Mouse (Mus musculus): Measurements from ENCODE around the gene Hdhd3. TPM values are rescaled to one million over a fixed set of nuclear protein-coding genes. Genes with fewer than 3 reads are reported as not detected.

Gene Hdhd3
- polyA plus RNA-seq, 1 experiment from 2014 or later, result 14.1 TPM

GRCm38 (mm10) chr4:62505991-62506390 lies 2.7 kb upstream of the Hdhd3 start:
- peaks cover 36% of the 10 kb centered on the region for H3K36me3 ChIP-seq
- no peak for DNase-seq (ENCODE audit: low spot score)

GRCm38 (mm10) chr4:62502969-62503368 lies 298 bp downstream of the Hdhd3 start:
- Histone ChIP-seq H3K36me3 (peaks cover 22% of the 10 kb centered on the region), H3K27me3 (ENCODE audit: insufficient read depth, poor library complexity, severe bottlenecking) (no peaks in the 10 kb centered on the region), H3K4me3 (0 out of 2 replicates have a peak overlapping the region, but pooled peaks have one; percentile 78), H3K4me1 (replicated peaks) (peaks cover 8% of the 10 kb centered on the region), H3K9me3 (no peaks in the 10 kb centered on the region), H3K27ac (no peak overlapping the region)
- no peak for DNase-seq (ENCODE audit: low spot score)
- 77% methylated on average over 7 of the region's 7 CpGs for WGBS

More at GRCm38 (mm10) chr4:62505991-62506390, 2.7 kb upstream of the Hdhd3 start:
- Histone ChIP-seq H3K4me1 (replicated peaks) (peaks cover 8% of the 10 kb centered on the region), H3K9me3 (no peaks in the 10 kb centered on the region), H3K4me3 (no peak overlapping the region), H3K27me3 (ENCODE audit: insufficient read depth, poor library complexity, severe bottlenecking) (no peaks in the 10 kb centered on the region), H3K27ac (no peak overlapping the region)
- 89% methylated on average over 3 of the region's 3 CpGs for WGBS

- H3K4me1 ChIP-seq (replicated peaks), result peaks cover 8% of the 10 kb centered on the region
- WGBS, result 3% methylated on average over 38 of the region's 38 CpGs
- H3K27me3 ChIP-seq (ENCODE audit: insufficient read depth, poor library complexity, severe bottlenecking), result no peaks in the 10 kb centered on the region
- peak overlapping the region; percentile 87 for H3K27ac ChIP-seq
- DNase-seq (ENCODE audit: low spot score), result peak; percentile 92
- peak overlapping the region; percentile 78 for H3K4me3 ChIP-seq
- H3K9me3 ChIP-seq, result no peaks in the 10 kb centered on the region
- H3K36me3 ChIP-seq, result peaks cover 16% of the 10 kb centered on the region
These were observed 1.1 kb downstream of the Hdhd3 start for GRCm38 (mm10) chr4:62501964-62502732.

GRCm38 (mm10) chr4:62501534-62501933 lies 1.7 kb downstream of the Hdhd3 start:
- WGBS, result 7% methylated on average over 7 of the region's 7 CpGs
- Histone ChIP-seq H3K4me3 (peak overlapping the region; percentile 78), H3K36me3 (peaks cover 16% of the 10 kb centered on the region), H3K4me1 (replicated peaks) (peaks cover 8% of the 10 kb centered on the region), H3K27ac (peak overlapping the region; percentile 87), H3K27me3 (ENCODE audit: insufficient read depth, poor library complexity, severe bottlenecking) (no peaks in the 10 kb centered on the region), H3K9me3 (no peaks in the 10 kb centered on the region)
- no peak for DNase-seq (ENCODE audit: low spot score)

- no peaks in the 10 kb centered on the region for H3K27me3 ChIP-seq (ENCODE audit: insufficient read depth, poor library complexity, severe bottlenecking)
- H3K36me3 ChIP-seq, result peaks cover 16% of the 10 kb centered on the region
- WGBS, result 87% methylated on average over 4 of the region's 4 CpGs
- H3K4me3 ChIP-seq, result no peak overlapping the region
- no peaks in the 10 kb centered on the region for H3K9me3 ChIP-seq
- no peak overlapping the region for H3K27ac ChIP-seq
- no peak for DNase-seq (ENCODE audit: low spot score)
- H3K4me1 ChIP-seq (replicated peaks), result peaks cover 8% of the 10 kb centered on the region
These were observed 2.5 kb downstream of the Hdhd3 start for GRCm38 (mm10) chr4:62500799-62501198.

- no peak overlapping the region for H3K27ac ChIP-seq
- H3K27me3 ChIP-seq (ENCODE audit: insufficient read depth, poor library complexity, severe bottlenecking), result no peaks in the 10 kb centered on the region
- H3K36me3 ChIP-seq, result peaks cover 16% of the 10 kb centered on the region
- 87% methylated on average over 8 of the region's 8 CpGs for WGBS
- DNase-seq (ENCODE audit: low spot score), result no peak
- H3K9me3 ChIP-seq, result no peaks in the 10 kb centered on the region
- H3K4me1 ChIP-seq (replicated peaks), result peaks cover 4% of the 10 kb centered on the region
- H3K4me3 ChIP-seq, result no peak overlapping the region
These were observed 6.5 kb downstream of the Hdhd3 start for GRCm38 (mm10) chr4:62496815-62497214.

GRCm38 (mm10) chr4:62495946-62496345 lies 7.3 kb downstream of the Hdhd3 start:
- H3K4me1 ChIP-seq (replicated peaks), result no peaks in the 10 kb centered on the region
- H3K36me3 ChIP-seq, result peaks cover 16% of the 10 kb centered on the region
- 81% methylated on average over 8 of the region's 8 CpGs for WGBS
- H3K4me3 ChIP-seq, result no peak overlapping the region
- H3K27ac ChIP-seq, result no peak overlapping the region
- DNase-seq (ENCODE audit: low spot score), result no peak
- H3K9me3 ChIP-seq, result no peaks in the 10 kb centered on the region
- H3K27me3 ChIP-seq (ENCODE audit: insufficient read depth, poor library complexity, severe bottlenecking), result no peaks in the 10 kb centered on the region

- Histone ChIP-seq H3K4me1 (replicated peaks) (no peaks in the 10 kb centered on the region), H3K27ac (no peak overlapping the region), H3K36me3 (peaks cover 10% of the 10 kb centered on the region), H3K27me3 (ENCODE audit: insufficient read depth, poor library complexity, severe bottlenecking) (no peaks in the 10 kb centered on the region), H3K9me3 (no peaks in the 10 kb centered on the region), H3K4me3 (no peak overlapping the region)
- no peak for DNase-seq (ENCODE audit: low spot score)
- WGBS, result 74% methylated on average over 9 of the region's 9 CpGs
These were observed 9.0 kb downstream of the Hdhd3 start for GRCm38 (mm10) chr4:62494230-62494629.

GRCm38 (mm10) chr4:62492682-62493081 lies 10.6 kb downstream of the Hdhd3 start:
- DNase-seq (ENCODE audit: low spot score), result no peak
- Histone ChIP-seq H3K9me3 (no peaks in the 10 kb centered on the region), H3K27ac (no peak overlapping the region), H3K27me3 (ENCODE audit: insufficient read depth, poor library complexity, severe bottlenecking) (no peaks in the 10 kb centered on the region), H3K36me3 (no peaks in the 10 kb centered on the region), H3K4me3 (no peak overlapping the region), H3K4me1 (replicated peaks) (peaks cover 7% of the 10 kb centered on the region; the same call in 1 of the 2 replicates)
- 89% methylated on average over 2 of the region's 2 CpGs for WGBS

GRCm38 (mm10) chr4:62487914-62488313 lies 15.4 kb downstream of the Hdhd3 start:
- Histone ChIP-seq H3K27me3 (ENCODE audit: insufficient read depth, poor library complexity, severe bottlenecking) (no peaks in the 10 kb centered on the region), H3K27ac (no peak overlapping the region), H3K4me3 (no peak overlapping the region), H3K36me3 (no peaks in the 10 kb centered on the region), H3K4me1 (replicated peaks) (peaks cover 8% of the 10 kb centered on the region; the same call in 1 of the 2 replicates), H3K9me3 (no peaks in the 10 kb centered on the region)
- 87% methylated on average over 2 of the region's 2 CpGs for WGBS
- no peak for DNase-seq (ENCODE audit: low spot score)

- DNase-seq (ENCODE audit: low spot score), result no peak
- Histone ChIP-seq H3K4me3 (no peak overlapping the region), H3K27ac (no peak overlapping the region), H3K9me3 (no peaks in the 10 kb centered on the region), H3K36me3 (no peaks in the 10 kb centered on the region), H3K4me1 (replicated peaks) (peaks cover 8% of the 10 kb centered on the region; the same call in 1 of the 2 replicates), H3K27me3 (ENCODE audit: insufficient read depth, poor library complexity, severe bottlenecking) (peaks cover under 1% of the 10 kb centered on the region; the same call in 1 of the 2 replicates)
- 94% methylated on average over 5 of the region's 5 CpGs for WGBS
These were observed 16.1 kb downstream of the Hdhd3 start for GRCm38 (mm10) chr4:62487172-62487571.

- 92% methylated on average over 15 of the region's 15 CpGs for WGBS
- H3K27me3 ChIP-seq (ENCODE audit: insufficient read depth, poor library complexity, severe bottlenecking), result peaks cover 10% of the 10 kb centered on the region
- no peaks in the 10 kb centered on the region for H3K9me3 ChIP-seq
- no peaks in the 10 kb centered on the region for H3K36me3 ChIP-seq
- no peak overlapping the region for H3K4me3 ChIP-seq
- H3K4me1 ChIP-seq (replicated peaks), result peaks cover 8% of the 10 kb centered on the region; the same call in 1 of the 2 replicates
- DNase-seq (ENCODE audit: low spot score), result no peak
- H3K27ac ChIP-seq, result no peak overlapping the region
These were observed 17.0 kb downstream of the Hdhd3 start for GRCm38 (mm10) chr4:62486162-62486696.

GRCm38 (mm10) chr4:62485450-62486161 lies 17.7 kb downstream of the Hdhd3 start:
- peaks cover 17% of the 10 kb centered on the region for H3K27me3 ChIP-seq (ENCODE audit: insufficient read depth, poor library complexity, severe bottlenecking)
- no peaks in the 10 kb centered on the region for H3K36me3 ChIP-seq
- no peak for DNase-seq (ENCODE audit: low spot score)
- no peak overlapping the region for H3K4me3 ChIP-seq
- no peaks in the 10 kb centered on the region for H3K9me3 ChIP-seq
- peaks cover 8% of the 10 kb centered on the region; the same call in 1 of the 2 replicates for H3K4me1 ChIP-seq (replicated peaks)
- H3K27ac ChIP-seq, result no peak overlapping the region
- WGBS, result 87% methylated on average over 8 of the region's 8 CpGs
